Mouse (Mus musculus): ENCODE measurements around the gene Fam89b. TPM values are rescaled to one million over a fixed set of nuclear protein-coding genes. Genes with fewer than 3 reads are reported as not detected.

The Fam89b gene
- polyA plus RNA-seq, 1 experiment from 2014 or later = 126 TPM

- 76% methylated on average over 4 of the region's 4 CpGs for WGBS
- Histone ChIP-seq H3K9ac (peak overlapping the region; percentile 75; the same call in 1 of the 2 replicates), H3K4me2 (peak overlapping the region; percentile 99), H3K36me3 (peaks cover 58% of the 10 kb centered on the region), H3K4me1 (peaks cover 47% of the 10 kb centered on the region), H3K4me3 (no peak overlapping the region; the same call in none of the 2 replicates), H3K27ac (no peak overlapping the region), H3K9me3 (no peaks in the 10 kb centered on the region), H3K27me3 (no peaks in the 10 kb centered on the region)
- ATAC-seq (ENCODE audit: insufficient number of reproducible peaks, insufficient read depth, low FRiP score, low TSS enrichment, low read depth) = no peak
Observed at GRCm38 (mm10) chr19:5723934-5724548, 5.4 kb downstream of the Fam89b start.

- no peak for ATAC-seq (ENCODE audit: insufficient number of reproducible peaks, insufficient read depth, low FRiP score, low TSS enrichment, low read depth)
- H3K27ac ChIP-seq = no peak overlapping the region
- H3K4me3 ChIP-seq = no peak overlapping the region
- H3K4me2 ChIP-seq = no peak overlapping the region
- H3K4me1 ChIP-seq = peaks cover 39% of the 10 kb centered on the region
- H3K9me3 ChIP-seq = no peaks in the 10 kb centered on the region
- peak overlapping the region; percentile 52; the same call in 1 of the 2 replicates for H3K9ac ChIP-seq
- H3K36me3 ChIP-seq = peaks cover 65% of the 10 kb centered on the region
- H3K27me3 ChIP-seq = no peaks in the 10 kb centered on the region
- 90% methylated on average over 7 of the region's 7 CpGs for WGBS
Observed at GRCm38 (mm10) chr19:5722848-5723425, 6.5 kb downstream of the Fam89b start.

DNA sequence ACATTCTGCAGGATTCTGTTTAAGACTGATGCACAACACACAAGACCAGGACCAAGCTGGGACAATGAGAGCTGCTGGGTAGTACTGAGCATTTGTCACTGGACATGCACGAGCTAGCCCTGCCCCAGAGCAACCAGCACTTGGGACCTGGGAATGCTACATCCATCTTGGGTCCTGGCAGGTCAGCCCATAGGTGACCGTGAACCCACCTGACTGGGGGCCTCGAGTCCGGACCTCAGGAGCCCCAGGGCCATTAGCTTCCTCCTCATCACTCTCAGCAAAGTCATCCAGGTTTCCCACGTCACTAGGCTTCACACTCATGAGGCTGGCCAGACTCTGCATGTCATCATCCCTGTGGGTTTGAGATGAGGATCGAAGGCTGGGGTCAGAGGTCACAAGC is 8.2 kb downstream of the Fam89b start:
- 87% methylated on average over 6 of the region's 6 CpGs for WGBS
- peaks cover 29% of the 10 kb centered on the region for H3K4me1 ChIP-seq
- peaks cover 76% of the 10 kb centered on the region for H3K36me3 ChIP-seq
- H3K9me3 ChIP-seq = no peaks in the 10 kb centered on the region
- no peak overlapping the region for H3K4me3 ChIP-seq
- H3K27me3 ChIP-seq = no peaks in the 10 kb centered on the region
- no peak overlapping the region for H3K4me2 ChIP-seq
- no peak for ATAC-seq (ENCODE audit: insufficient number of reproducible peaks, insufficient read depth, low FRiP score, low TSS enrichment, low read depth)
- no peak overlapping the region for H3K27ac ChIP-seq
- no peak overlapping the region for H3K9ac ChIP-seq

GRCm38 (mm10) chr19:5716955-5717354 is 12.5 kb downstream of the Fam89b start:
- 64% methylated on average over 10 of the region's 10 CpGs for WGBS
- Histone ChIP-seq H3K27ac (no peak overlapping the region), H3K4me2 (no peak overlapping the region), H3K4me1 (peaks cover 21% of the 10 kb centered on the region), H3K27me3 (no peaks in the 10 kb centered on the region), H3K36me3 (peaks cover 67% of the 10 kb centered on the region), H3K9me3 (no peaks in the 10 kb centered on the region), H3K4me3 (no peak overlapping the region), H3K9ac (peak overlapping the region; percentile 27; the same call in 1 of the 2 replicates)
- ATAC-seq (ENCODE audit: insufficient number of reproducible peaks, insufficient read depth, low FRiP score, low TSS enrichment, low read depth) = no peak

- H3K27me3 ChIP-seq = no peaks in the 10 kb centered on the region
- H3K36me3 ChIP-seq = peaks cover 65% of the 10 kb centered on the region
- no peak overlapping the region for H3K4me3 ChIP-seq
- no peak overlapping the region for H3K27ac ChIP-seq
- peak overlapping the region; percentile 23 for H3K4me2 ChIP-seq
- 26% methylated on average over 43 of the region's 43 CpGs for WGBS
- H3K9ac ChIP-seq = peak overlapping the region; percentile 54
- peaks cover 21% of the 10 kb centered on the region for H3K4me1 ChIP-seq
- no peaks in the 10 kb centered on the region for H3K9me3 ChIP-seq
- no peak for ATAC-seq (ENCODE audit: insufficient number of reproducible peaks, insufficient read depth, low FRiP score, low TSS enrichment, low read depth)
Observed at GRCm38 (mm10) chr19:5715793-5716688, 13.4 kb downstream of the Fam89b start.

GRCm38 (mm10) chr19:5713730-5714129 is 15.7 kb downstream of the Fam89b start:
- ATAC-seq (ENCODE audit: insufficient number of reproducible peaks, insufficient read depth, low FRiP score, low TSS enrichment, low read depth) = no peak
- peak overlapping the region; percentile 9; the same call in 1 of the 2 replicates for H3K4me2 ChIP-seq
- H3K9me3 ChIP-seq = no peaks in the 10 kb centered on the region
- WGBS = 14% methylated on average over 2 of the region's 2 CpGs
- peak overlapping the region; percentile 61 for H3K27ac ChIP-seq
- no peak overlapping the region for H3K4me3 ChIP-seq
- peaks cover 21% of the 10 kb centered on the region for H3K4me1 ChIP-seq
- no peaks in the 10 kb centered on the region for H3K27me3 ChIP-seq
- H3K9ac ChIP-seq = peak overlapping the region; percentile 44; the same call in 1 of the 2 replicates
- peaks cover 64% of the 10 kb centered on the region for H3K36me3 ChIP-seq

GRCm38 (mm10) chr19:5713255-5713654 is 16.2 kb downstream of the Fam89b start:
- Histone ChIP-seq H3K4me2 (peak overlapping the region; percentile 9; the same call in 1 of the 2 replicates), H3K36me3 (peaks cover 65% of the 10 kb centered on the region), H3K4me1 (peaks cover 21% of the 10 kb centered on the region), H3K27ac (peak overlapping the region; percentile 61), H3K9ac (peak overlapping the region; percentile 44; the same call in 1 of the 2 replicates), H3K4me3 (no peak overlapping the region), H3K27me3 (no peaks in the 10 kb centered on the region), H3K9me3 (no peaks in the 10 kb centered on the region)
- WGBS = 68% methylated on average over 5 of the region's 5 CpGs
- no peak for ATAC-seq (ENCODE audit: insufficient number of reproducible peaks, insufficient read depth, low FRiP score, low TSS enrichment, low read depth)

- no peak overlapping the region for H3K4me3 ChIP-seq
- H3K27me3 ChIP-seq = no peaks in the 10 kb centered on the region
- no peak for ATAC-seq (ENCODE audit: insufficient number of reproducible peaks, insufficient read depth, low FRiP score, low TSS enrichment, low read depth)
- peaks cover 69% of the 10 kb centered on the region for H3K36me3 ChIP-seq
- no peak overlapping the region for H3K9ac ChIP-seq
- no peak overlapping the region for H3K27ac ChIP-seq
- H3K9me3 ChIP-seq = no peaks in the 10 kb centered on the region
- WGBS = 92% methylated on average over 14 of the region's 14 CpGs
- H3K4me1 ChIP-seq = peaks cover 20% of the 10 kb centered on the region
- H3K4me2 ChIP-seq = no peak overlapping the region
Observed at GRCm38 (mm10) chr19:5711907-5712460, 17.5 kb downstream of the Fam89b start.

DNA sequence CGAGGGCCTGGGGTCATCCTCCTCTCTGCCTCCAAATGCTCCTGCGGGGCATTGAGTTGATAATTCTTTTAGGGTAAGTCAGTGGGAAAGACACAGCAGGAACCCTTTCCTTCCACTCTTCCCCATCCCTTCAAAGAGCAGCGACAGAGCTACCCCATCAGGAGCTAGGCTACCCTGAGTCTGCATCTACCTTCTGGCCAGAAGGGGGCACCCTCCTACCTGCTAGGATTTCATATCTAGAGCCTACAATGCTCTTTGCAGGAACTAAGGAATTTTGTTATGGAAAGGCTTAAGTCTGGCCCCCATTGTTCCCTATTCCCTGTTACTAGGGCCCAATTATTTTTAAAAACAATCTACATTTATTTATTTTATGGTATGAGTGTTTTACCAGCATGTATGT is 18.2 kb downstream of the Fam89b start:
- Histone ChIP-seq H3K27me3 (no peaks in the 10 kb centered on the region), H3K9ac (no peak overlapping the region), H3K4me3 (no peak overlapping the region), H3K4me1 (peaks cover 14% of the 10 kb centered on the region), H3K9me3 (no peaks in the 10 kb centered on the region), H3K4me2 (no peak overlapping the region), H3K36me3 (peaks cover 68% of the 10 kb centered on the region), H3K27ac (no peak overlapping the region)
- WGBS = 11% methylated on average over 3 of the region's 3 CpGs
- ATAC-seq (ENCODE audit: insufficient number of reproducible peaks, insufficient read depth, low FRiP score, low TSS enrichment, low read depth) = no peak

- Histone ChIP-seq H3K27me3 (no peaks in the 10 kb centered on the region), H3K9ac (no peak overlapping the region), H3K9me3 (no peaks in the 10 kb centered on the region), H3K36me3 (peaks cover 69% of the 10 kb centered on the region), H3K4me2 (no peak overlapping the region), H3K27ac (no peak overlapping the region), H3K4me3 (no peak overlapping the region), H3K4me1 (peaks cover 12% of the 10 kb centered on the region)
- ATAC-seq (ENCODE audit: insufficient number of reproducible peaks, insufficient read depth, low FRiP score, low TSS enrichment, low read depth) = no peak
- 85% methylated on average over 8 of the region's 8 CpGs for WGBS
Observed at GRCm38 (mm10) chr19:5710581-5710980, 18.9 kb downstream of the Fam89b start.

DNA sequence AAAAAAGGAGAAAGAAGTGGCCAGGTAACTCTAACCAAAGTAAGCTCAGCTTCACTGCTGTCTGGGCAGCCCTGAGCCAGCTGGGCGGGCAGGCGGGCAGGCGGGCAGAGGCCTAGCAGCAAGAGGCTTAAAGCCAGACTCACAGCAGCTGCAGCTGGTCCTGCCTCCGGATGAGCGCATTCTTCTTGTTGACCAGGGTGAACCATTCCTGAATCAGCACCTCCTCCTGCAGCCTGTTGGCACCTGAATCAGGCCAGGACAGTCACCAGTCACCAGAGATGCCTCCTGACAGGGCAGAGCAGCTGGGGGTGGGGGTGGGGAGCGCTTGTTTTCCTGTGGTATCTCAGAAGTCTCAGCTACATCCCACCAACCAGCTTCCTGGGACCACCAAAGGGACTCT is 19.4 kb downstream of the Fam89b start:
- no peak for ATAC-seq (ENCODE audit: insufficient number of reproducible peaks, insufficient read depth, low FRiP score, low TSS enrichment, low read depth)
- Histone ChIP-seq H3K4me1 (peaks cover 18% of the 10 kb centered on the region), H3K9me3 (no peaks in the 10 kb centered on the region), H3K4me2 (no peak overlapping the region), H3K9ac (no peak overlapping the region), H3K27me3 (no peaks in the 10 kb centered on the region), H3K36me3 (peaks cover 66% of the 10 kb centered on the region), H3K4me3 (no peak overlapping the region), H3K27ac (no peak overlapping the region)
- WGBS = 94% methylated on average over 6 of the region's 6 CpGs
